Mouse (Mus musculus) heart, embryonic 12.5 days (tissue): ENCODE data around the gene Notch1. TPM values are rescaled to one million over a fixed set of nuclear protein-coding genes. Genes with fewer than 3 reads are reported as not detected.

Source experiments
- ATAC-seq: fragments of 200-750 bp; cut with Nextera tagmentation; 2 replicates; pipeline ENCODE4 v1.8.0; 2017; ENCODE audit warnings: moderate TSS enrichment, moderate library complexity; ENCODE audit not compliant: insufficient number of reproducible peaks, low FRiP score
- H3K27ac ChIP-seq: fragments of 300-500 bp; sonication (generic); 2 replicates; pipeline ENCODE4 v1.5.1; 2016; ENCODE audit warnings: mild to moderate bottlenecking, moderate library complexity; ENCODE audit not compliant: poor library complexity, severe bottlenecking
- H3K27me3 ChIP-seq: fragments of 300-500 bp; sonication (generic); replicated peaks from 2 replicates; pipeline ENCODE4 v1.6.1; 2016; ENCODE audit warnings: mild to moderate bottlenecking, moderate library complexity
- H3K36me3 ChIP-seq: fragments of 300-500 bp; sonication (generic); 2 replicates; pipeline ENCODE4 v1.6.1; 2016; ENCODE audit warnings: mild to moderate bottlenecking, moderate library complexity
- H3K4me1 ChIP-seq: fragments of 300-500 bp; sonication (generic); replicated peaks from 2 replicates; pipeline ENCODE4 v1.6.1; 2016; ENCODE audit warnings: mild to moderate bottlenecking
- H3K4me2 ChIP-seq: fragments of 300-500 bp; sonication (generic); 2 replicates; pipeline ENCODE4 v1.6.1; 2016; ENCODE audit warnings: mild to moderate bottlenecking, moderate library complexity
- H3K4me3 ChIP-seq: fragments of 300-500 bp; sonication (generic); 2 replicates; pipeline ENCODE4 v1.5.1; 2016; ENCODE audit warnings: mild to moderate bottlenecking
- H3K9ac ChIP-seq: fragments of 300-500 bp; sonication (generic); 2 replicates; pipeline ENCODE4 v1.6.1; 2016; ENCODE audit warnings: mild to moderate bottlenecking, moderate library complexity
- H3K9me3 ChIP-seq: fragments of 300-500 bp; sonication (generic); replicated peaks from 2 replicates; pipeline ENCODE4 v1.6.1; 2016; ENCODE audit warnings: mild to moderate bottlenecking, moderate library complexity
- WGBS: fragments of 180-500 bp; shearing (Covaris S2); methylation state at CpG from one replicate; pipeline ENCODE4 v1.1.7; 2016; 5-methylcytosine and 5-hydroxymethylcytosine counted together
- polyA plus RNA-seq: library from polyadenylated mRNA; unstranded; fragments of >200 nt; fragmentation: Nextera tagmentation; extraction: Ambion mirVana; gene quantifications from 2 replicates; pipeline ENCODE4 v1.2.1, GENCODE M21; 2016

The Notch1 gene
- polyA plus RNA-seq, 1 experiment from 2014 or later = 20.4 TPM

- H3K36me3 ChIP-seq = peaks cover 75% of the 10 kb centered on the region
- ATAC-seq = no peak
- 89% methylated on average over 12 of the region's 12 CpGs for WGBS
- no peaks in the 10 kb centered on the region for H3K27me3 ChIP-seq
- H3K4me2 ChIP-seq = no peak overlapping the region
- peaks cover 43% of the 10 kb centered on the region for H3K4me1 ChIP-seq
- no peaks in the 10 kb centered on the region for H3K9me3 ChIP-seq
- H3K4me3 ChIP-seq = no peak overlapping the region
- H3K9ac ChIP-seq = no peak overlapping the region
- H3K27ac ChIP-seq = 0 out of 2 replicates have a peak overlapping the region, but pooled peaks have one; percentile 4
These were observed 35.6 kb downstream of the Notch1 start for GRCm38 (mm10) chr2:26480911-26481310.

DNA sequence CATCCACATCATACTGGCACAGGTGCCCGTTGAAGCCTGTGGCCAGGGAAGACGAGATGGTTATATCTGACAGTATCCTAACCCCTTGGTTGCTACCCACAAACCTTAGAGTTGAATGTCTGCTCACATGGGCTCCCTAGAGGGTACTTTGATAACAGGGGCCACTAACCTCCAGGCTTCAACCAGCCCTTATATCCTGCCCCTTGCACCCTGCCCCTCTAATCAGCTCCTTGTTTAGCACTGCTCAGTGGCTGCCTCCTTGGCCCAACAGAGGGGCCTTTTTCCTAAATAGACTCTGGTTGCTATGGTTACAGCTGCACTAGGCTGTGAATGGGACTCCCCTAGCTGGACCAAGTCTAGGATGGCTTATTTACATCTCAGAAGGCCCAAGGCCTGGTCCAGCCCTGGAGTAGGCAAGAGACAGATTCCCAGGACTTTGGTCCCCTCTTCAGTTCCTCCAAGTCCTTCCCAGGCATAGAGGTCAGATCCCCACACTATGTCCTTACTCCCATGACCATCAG lies 37.7 kb downstream of the Notch1 start:
- Histone ChIP-seq H3K9ac (no peak overlapping the region), H3K4me3 (no peak overlapping the region), H3K4me2 (no peak overlapping the region), H3K36me3 (peaks cover 73% of the 10 kb centered on the region), H3K27me3 (no peaks in the 10 kb centered on the region), H3K9me3 (no peaks in the 10 kb centered on the region), H3K27ac (no peak overlapping the region), H3K4me1 (peaks cover 46% of the 10 kb centered on the region)
- 82% methylated on average over 2 of the region's 2 CpGs for whole genome bisulfite sequencing
- no peak for ATAC-seq

DNA sequence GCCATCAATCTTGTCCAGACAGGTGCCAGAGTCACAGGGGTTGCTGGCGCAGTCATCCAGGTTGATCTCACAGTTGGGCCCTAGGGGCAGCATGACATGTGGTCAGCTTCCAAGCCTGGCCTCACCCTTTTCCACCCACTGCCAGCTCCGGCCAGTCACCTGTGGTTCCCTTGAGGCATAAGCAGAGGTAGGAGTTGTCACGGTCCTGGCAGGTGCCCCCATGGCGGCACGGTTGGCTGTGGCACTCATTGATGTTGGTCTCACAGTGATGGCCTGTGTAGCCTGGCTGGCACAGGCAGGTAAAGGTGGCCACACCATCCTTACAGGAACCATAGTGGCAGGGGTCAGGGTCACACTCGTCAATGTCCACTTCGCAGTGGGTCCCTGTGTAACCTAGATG lies 38.6 kb downstream of the Notch1 start:
- H3K36me3 ChIP-seq = peaks cover 73% of the 10 kb centered on the region
- H3K27me3 ChIP-seq = no peaks in the 10 kb centered on the region
- no peaks in the 10 kb centered on the region for H3K9me3 ChIP-seq
- ATAC-seq = no peak
- no peak overlapping the region for H3K9ac ChIP-seq
- no peak overlapping the region for H3K4me2 ChIP-seq
- no peak overlapping the region for H3K4me3 ChIP-seq
- peaks cover 46% of the 10 kb centered on the region for H3K4me1 ChIP-seq
- H3K27ac ChIP-seq = peak overlapping the region; percentile 79; the same call in 1 of the 2 replicates
- WGBS = 90% methylated on average over 7 of the region's 7 CpGs

DNA sequence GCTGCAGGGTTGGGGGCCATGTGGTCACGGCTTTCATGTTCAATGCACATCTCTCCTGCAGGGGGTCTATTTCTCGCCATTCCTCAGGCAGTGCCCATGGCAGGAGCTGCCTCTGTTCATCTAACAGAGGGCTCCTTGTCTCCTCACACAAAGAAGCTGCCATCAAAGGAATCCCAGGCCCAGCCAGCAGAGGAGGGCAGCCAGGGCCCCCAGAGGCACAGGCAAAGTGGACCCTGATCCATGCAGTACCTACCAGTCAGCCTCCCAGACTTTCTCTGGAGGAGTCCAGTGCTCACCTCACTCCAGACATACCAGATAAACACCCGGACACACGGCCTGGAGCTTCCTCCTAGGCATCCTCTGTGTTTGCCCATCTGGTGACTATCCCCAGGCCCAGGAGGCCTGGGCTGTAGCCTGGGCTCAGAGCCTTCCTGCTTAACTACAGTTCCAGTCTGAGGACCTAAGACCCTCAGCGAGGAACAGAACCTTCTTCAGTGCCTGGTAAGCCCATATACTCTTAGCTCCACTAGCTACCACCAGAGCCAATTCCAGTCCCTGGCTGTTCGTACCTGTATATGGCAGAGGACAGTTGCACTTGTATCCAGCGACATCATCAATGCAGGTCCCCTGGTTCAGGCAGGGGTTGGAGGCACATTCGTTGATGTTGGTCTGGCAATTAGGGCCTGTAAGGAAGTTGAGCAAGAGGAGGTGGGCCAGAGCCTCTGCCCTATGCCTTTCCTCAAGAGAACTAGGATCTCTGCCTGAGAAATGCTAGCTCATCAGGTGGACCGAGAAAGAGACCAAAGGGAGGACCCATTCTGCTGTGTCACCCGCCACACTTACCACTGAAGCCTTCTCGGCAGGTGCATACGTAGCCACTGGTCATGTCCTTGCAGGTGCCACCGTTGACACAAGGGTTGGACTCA lies 40.7 kb downstream of the Notch1 start:
- Histone ChIP-seq H3K27ac (peak overlapping the region; percentile 79), H3K4me2 (peak overlapping the region; percentile 26; the same call in 1 of the 2 replicates), H3K4me3 (no peak overlapping the region), H3K9ac (no peak overlapping the region), H3K36me3 (peaks cover 80% of the 10 kb centered on the region), H3K27me3 (no peaks in the 10 kb centered on the region), H3K9me3 (no peaks in the 10 kb centered on the region), H3K4me1 (peaks cover 37% of the 10 kb centered on the region)
- 64% methylated on average over 13 of the region's 13 CpGs for WGBS
- 0 out of 2 replicates have a peak, but pooled peaks have one; percentile 1 for ATAC-seq

DNA sequence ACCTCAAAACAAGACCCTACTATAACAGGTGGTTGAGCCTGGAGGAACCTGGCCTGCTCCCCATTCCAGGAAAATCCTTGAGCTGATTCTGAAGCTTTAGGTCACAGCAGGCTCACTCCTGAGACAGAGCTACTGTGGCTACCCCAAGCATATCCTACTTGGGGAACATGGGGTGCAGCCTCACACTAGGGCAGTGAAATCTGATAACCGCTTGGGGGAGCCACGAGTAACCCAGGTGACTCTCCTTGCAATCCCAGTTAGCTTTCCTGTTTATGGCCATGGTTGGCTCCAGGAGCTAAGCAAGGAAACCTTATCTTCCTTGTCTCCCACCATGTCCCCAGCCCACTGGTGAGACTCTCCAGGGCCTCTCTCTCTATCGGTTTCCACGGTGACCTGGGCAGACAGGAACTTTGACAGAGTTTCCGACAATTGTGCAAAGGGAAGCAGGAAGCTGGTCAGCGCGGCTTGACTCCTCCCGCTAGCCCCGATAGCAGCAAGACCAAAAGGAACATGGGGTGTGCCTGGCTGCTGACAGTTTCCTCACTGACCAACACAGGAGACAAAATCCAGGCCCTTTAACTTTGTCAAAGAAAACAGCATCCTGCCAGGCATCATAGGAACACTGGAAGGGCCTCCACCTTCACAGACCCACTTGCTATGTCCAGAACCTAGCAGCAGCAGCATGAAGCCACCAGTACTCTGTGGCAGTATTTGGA lies 41.5 kb downstream of the Notch1 start:
- Histone ChIP-seq H3K4me3 (no peak overlapping the region), H3K4me2 (peak overlapping the region; percentile 26; the same call in 1 of the 2 replicates), H3K9me3 (no peaks in the 10 kb centered on the region), H3K4me1 (peaks cover 37% of the 10 kb centered on the region), H3K27me3 (no peaks in the 10 kb centered on the region), H3K27ac (peak overlapping the region; percentile 79), H3K9ac (no peak overlapping the region), H3K36me3 (peaks cover 81% of the 10 kb centered on the region)
- 10% methylated on average over 9 of the region's 9 CpGs for WGBS
- ATAC-seq = peak; percentile 76

DNA sequence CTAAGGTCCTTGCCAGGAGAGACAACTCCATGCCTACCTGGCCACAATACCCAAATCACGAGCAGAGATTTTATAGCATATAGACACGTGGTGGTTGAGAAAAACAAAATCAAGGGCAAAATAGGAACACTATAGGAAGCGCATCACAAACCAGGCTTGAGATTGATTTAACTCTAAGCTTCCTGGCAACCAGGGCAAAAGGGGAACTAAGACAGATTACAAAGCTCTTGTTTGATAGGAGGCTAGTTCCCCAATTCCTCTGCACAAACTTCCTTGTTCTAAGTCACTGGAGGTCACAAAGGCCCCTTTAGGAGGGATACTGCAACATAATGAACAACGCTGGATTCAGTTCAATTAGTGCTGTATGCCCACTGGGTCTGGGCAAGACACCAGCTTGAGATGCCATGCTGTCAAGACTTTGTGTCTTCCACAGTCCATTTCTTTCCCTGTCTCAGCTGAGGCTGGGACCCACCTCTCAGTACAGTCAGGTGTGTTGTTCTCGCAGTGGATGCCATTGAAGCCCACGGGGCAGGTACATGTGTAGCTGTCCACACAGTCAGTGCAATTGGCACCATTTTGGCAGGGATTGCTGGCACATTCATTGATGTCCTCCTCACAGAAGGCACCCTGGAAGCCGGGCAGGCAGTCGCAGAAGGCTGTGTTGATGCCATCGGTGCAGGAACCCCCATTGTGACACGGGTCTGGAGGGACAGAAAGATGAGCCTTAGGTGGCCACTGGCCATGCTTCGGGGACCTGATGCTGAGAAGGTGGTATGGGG lies 44.0 kb downstream of the Notch1 start:
- peaks cover 37% of the 10 kb centered on the region for H3K4me1 ChIP-seq
- peaks cover 84% of the 10 kb centered on the region for H3K36me3 ChIP-seq
- no peak overlapping the region for H3K4me3 ChIP-seq
- H3K27me3 ChIP-seq = no peaks in the 10 kb centered on the region
- 88% methylated on average over 11 of the region's 11 CpGs for WGBS
- H3K27ac ChIP-seq = no peak overlapping the region
- ATAC-seq = no peak
- no peak overlapping the region for H3K4me2 ChIP-seq
- no peaks in the 10 kb centered on the region for H3K9me3 ChIP-seq
- no peak overlapping the region for H3K9ac ChIP-seq

- Histone ChIP-seq H3K9ac (no peak overlapping the region), H3K27me3 (no peaks in the 10 kb centered on the region)
These were observed 44.7 kb downstream of the Notch1 start for GRCm38 (mm10) chr2:26471652-26472285.

DNA sequence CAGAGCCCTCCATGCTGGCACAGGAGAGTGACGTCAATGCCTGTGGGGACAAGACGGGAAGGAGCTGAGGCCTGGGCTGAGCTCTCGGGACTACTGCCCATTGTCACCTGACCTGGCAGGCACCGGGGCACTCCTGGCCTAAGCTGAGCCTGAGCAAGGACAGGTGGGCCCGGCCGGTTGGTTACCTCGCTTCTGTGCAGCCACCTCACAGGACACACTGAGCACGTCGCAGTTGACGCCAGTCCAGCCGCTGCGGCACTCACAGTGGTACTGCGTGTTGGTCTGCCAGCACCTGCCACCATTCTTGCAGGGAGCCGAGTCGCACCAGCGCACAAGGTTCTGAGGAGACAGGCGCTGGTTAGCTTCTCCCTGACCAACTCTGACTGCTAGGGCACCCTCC lies 45.5 kb downstream of the Notch1 start:
- no peak overlapping the region for H3K4me3 ChIP-seq
- peaks cover 84% of the 10 kb centered on the region for H3K36me3 ChIP-seq
- no peak overlapping the region for H3K4me2 ChIP-seq
- ATAC-seq = no peak
- H3K4me1 ChIP-seq = peaks cover 28% of the 10 kb centered on the region
- no peak overlapping the region for H3K9ac ChIP-seq
- 88% methylated on average over 17 of the region's 17 CpGs for WGBS
- no peak overlapping the region for H3K27ac ChIP-seq
- no peaks in the 10 kb centered on the region for H3K9me3 ChIP-seq
- H3K27me3 ChIP-seq = no peaks in the 10 kb centered on the region

More at GRCm38 (mm10) chr2:26471652-26472285, 44.7 kb downstream of the Notch1 start:
- Histone ChIP-seq H3K9me3 (no peaks in the 10 kb centered on the region), H3K36me3 (peaks cover 84% of the 10 kb centered on the region), H3K27ac (no peak overlapping the region), H3K4me3 (no peak overlapping the region), H3K4me2 (no peak overlapping the region), H3K4me1 (peaks cover 35% of the 10 kb centered on the region)
- ATAC-seq = no peak
- 86% methylated on average over 6 of the region's 6 CpGs for WGBS

- no peak overlapping the region for H3K27ac ChIP-seq
- H3K4me2 ChIP-seq = no peak overlapping the region
- no peak overlapping the region for H3K4me3 ChIP-seq
- H3K9ac ChIP-seq = no peak overlapping the region
- no peak for ATAC-seq
- H3K4me1 ChIP-seq = peaks cover 2% of the 10 kb centered on the region; the same call in 1 of the 2 replicates
- no peaks in the 10 kb centered on the region for H3K9me3 ChIP-seq
- peaks cover 93% of the 10 kb centered on the region for H3K36me3 ChIP-seq
- H3K27me3 ChIP-seq = no peaks in the 10 kb centered on the region
- WGBS = 92% methylated on average over 15 of the region's 15 CpGs
These were observed 48.1 kb downstream of the Notch1 start for GRCm38 (mm10) chr2:26468376-26468775.

DNA sequence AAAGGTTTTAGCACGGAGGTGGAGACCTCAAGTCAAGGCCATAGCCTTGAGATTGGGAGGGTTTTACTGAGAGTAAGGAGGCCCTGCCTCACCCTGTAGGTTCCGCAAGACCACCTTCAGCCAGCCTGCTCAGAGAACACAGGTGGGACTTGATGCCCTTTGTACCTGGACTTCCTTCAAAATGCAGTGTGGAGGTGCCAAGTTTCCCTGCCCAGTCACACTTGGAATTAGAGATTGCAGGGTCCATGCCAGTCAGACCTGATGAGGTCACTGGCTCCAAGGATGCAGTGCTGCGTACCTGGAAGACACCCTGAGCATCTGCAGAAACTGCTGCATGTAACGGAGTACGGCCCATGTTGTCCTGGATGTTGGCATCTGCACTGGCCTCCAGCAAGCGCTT lies 53.1 kb downstream of the Notch1 start:
- no peak overlapping the region for H3K4me3 ChIP-seq
- H3K9ac ChIP-seq = no peak overlapping the region
- H3K27me3 ChIP-seq = no peaks in the 10 kb centered on the region
- H3K36me3 ChIP-seq = peaks cover 86% of the 10 kb centered on the region
- H3K4me2 ChIP-seq = no peak overlapping the region
- H3K9me3 ChIP-seq = no peaks in the 10 kb centered on the region
- H3K4me1 ChIP-seq = peaks cover 31% of the 10 kb centered on the region
- no peak for ATAC-seq
- 91% methylated on average over 6 of the region's 6 CpGs for WGBS
- H3K27ac ChIP-seq = no peak overlapping the region
